Mouse (Mus musculus): Measurements from ENCODE around the gene Gabra2.

DNA sequence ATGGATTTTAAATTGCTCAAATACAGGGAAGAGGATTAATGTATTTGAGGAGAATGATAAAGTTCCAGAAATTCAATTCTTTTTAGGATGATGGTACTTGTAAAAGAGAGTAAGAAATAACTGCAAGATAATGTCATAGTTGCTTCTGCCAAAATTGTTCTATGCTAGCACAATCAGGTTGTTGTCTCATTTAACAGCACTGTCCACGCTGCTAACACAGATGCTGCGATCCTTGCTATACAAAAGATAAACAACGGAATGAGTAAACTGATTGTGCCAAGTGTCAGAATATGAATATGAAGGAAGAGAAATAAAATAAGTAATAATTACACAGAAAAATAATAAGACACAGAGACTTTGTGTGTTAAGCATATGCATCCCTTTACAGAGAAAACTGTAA, 84.9 kb downstream of the Gabra2 start:
- TF ChIP-seq CTCF (IDR thresholded peaks at IDR 0.05; ENCODE audit: control insufficient read depth, insufficient read depth, low read length): no peak
- TF ChIP-seq POLR2A (IDR thresholded peaks at IDR 0.05; ENCODE audit: borderline replicate concordance, control insufficient read depth, low read depth, low read length): no peak

Measured in bone marrow, adult 2 months (tissue).